Mouse (Mus musculus) CH12.LX (cell line): ENCODE measurements around the gene Fbxl14. TPM values are rescaled to one million over a fixed set of nuclear protein-coding genes. Genes with fewer than 3 reads are reported as not detected.

Experiments
- DNase-seq: peaks from one replicate; pipeline ENCODE4 v3.0.0-alpha.2; 2013; ENCODE audit errors: extremely low read depth
- H3K27ac ChIP-seq: 2 replicates; pipeline ENCODE4 v1.5.1; 2012; ENCODE audit warnings: low read depth, mild to moderate bottlenecking, control low read depth, moderate library complexity; ENCODE audit not compliant: insufficient read depth
- H3K27me3 ChIP-seq: replicated peaks from 2 replicates; pipeline ENCODE3; 2012; ENCODE audit warnings: inconsistent platforms
- H3K36me3 ChIP-seq, 2 experiments: replicated peaks in 1 of 2; 2 replicates each; pipeline versions ENCODE3 to v1.6.1; 2012; ENCODE audit warnings: inconsistent platforms in 1 of 2, low read length in 1 of 2, mild to moderate bottlenecking in 1 of 2, mixed read lengths in 1 of 2, moderate library complexity in 1 of 2; ENCODE audit not compliant: control insufficient read depth in 1 of 2, insufficient read depth in 1 of 2
- H3K4me1 ChIP-seq, 2 experiments: 2 replicates each; pipeline ENCODE4 v1.6.1; 2012; ENCODE audit warnings: inconsistent platforms in 1 of 2, moderate library complexity in 1 of 2; ENCODE audit not compliant: insufficient read depth in 2 of 2, control insufficient read depth in 1 of 2
- H3K4me2 ChIP-seq: 2 replicates; pipeline ENCODE4 v1.6.1; 2012; ENCODE audit warnings: low read depth, mild to moderate bottlenecking, control low read depth; ENCODE audit not compliant: poor library complexity, insufficient read depth, severe bottlenecking
- H3K4me3 ChIP-seq, 3 experiments: fragments of 150-350 bp in 1 of 3; sonication (generic) in 1 of 3; replicated peaks in 1 of 3; 2 replicates each; pipeline versions ENCODE3 to v1.5.1; 2011 to 2012; ENCODE audit warnings: low read depth in 2 of 3, low read length in 2 of 3, mild to moderate bottlenecking in 2 of 3, moderate library complexity in 2 of 3, control low read depth in 1 of 3, improper control_type of control experiment in 1 of 3, inconsistent platforms in 1 of 3, mixed read lengths in 1 of 3; ENCODE audit not compliant: poor library complexity in 1 of 3
- H3K79me2 ChIP-seq: replicated peaks from 2 replicates; pipeline ENCODE4 v1.6.1; 2012; ENCODE audit warnings: mild to moderate bottlenecking, moderate library complexity; ENCODE audit not compliant: control insufficient read depth, poor library complexity, insufficient read depth, severe bottlenecking; ENCODE audit errors: extremely low read depth
- H3K9ac ChIP-seq: 2 replicates; pipeline ENCODE4 v1.6.1; 2012; ENCODE audit warnings: low read depth, mild to moderate bottlenecking, control low read depth, moderate library complexity; ENCODE audit not compliant: insufficient read depth
- H3K9me3 ChIP-seq: replicated peaks from 2 replicates; pipeline ENCODE3; 2012; ENCODE audit warnings: low read length, inconsistent platforms, mixed read lengths
- BHLHE40 ChIP-seq: IDR thresholded peaks from 2 replicates; pipeline ENCODE4 v1.6.1; 2011; ENCODE audit warnings: mild to moderate bottlenecking, low read depth, low read length, improper control_type of control experiment
- E2F4 ChIP-seq: IDR thresholded peaks from 2 replicates; pipeline ENCODE4 v1.6.1; 2011; ENCODE audit warnings: low read depth, low read length, improper control_type of control experiment; ENCODE audit not compliant: insufficient replicate concordance
- ETS1 ChIP-seq: conservative IDR thresholded peaks from 2 replicates; pipeline ENCODE4 v1.6.1; 2012; ENCODE audit warnings: low read depth, mild to moderate bottlenecking, inconsistent platforms, low read length, improper control_type of control experiment, moderate library complexity
- HCFC1 ChIP-seq: IDR thresholded peaks from 2 replicates; pipeline ENCODE4 v1.6.1; 2012; ENCODE audit warnings: low read depth, mild to moderate bottlenecking, inconsistent platforms, low read length, improper control_type of control experiment
- MAFK ChIP-seq: IDR thresholded peaks from 2 replicates; pipeline ENCODE4 v1.6.1; 2011; ENCODE audit warnings: low read length, improper control_type of control experiment; ENCODE audit not compliant: insufficient replicate concordance
- MEF2A ChIP-seq: IDR thresholded peaks from 2 replicates; pipeline ENCODE4 v1.6.1; 2014; ENCODE audit warnings: low read depth, mild to moderate bottlenecking, inconsistent platforms, low read length, improper control_type of control experiment, borderline replicate concordance
- MXI1 ChIP-seq: IDR thresholded peaks from 2 replicates; pipeline ENCODE4 v1.6.1; 2011; ENCODE audit warnings: mild to moderate bottlenecking, low read depth, low read length, improper control_type of control experiment
- MYC ChIP-seq: IDR thresholded peaks from 2 replicates; pipeline ENCODE4 v1.6.1; 2011; ENCODE audit warnings: low read depth, mild to moderate bottlenecking, improper control_type of control experiment, low read length
- NELFE ChIP-seq: IDR thresholded peaks from 2 replicates; pipeline ENCODE4 v1.6.1; 2011; ENCODE audit warnings: low read depth, low read length, improper control_type of control experiment
- POLR2A ChIP-seq: IDR thresholded peaks from 2 replicates; pipeline ENCODE4 v1.6.1; 2011; ENCODE audit warnings: low read depth, mild to moderate bottlenecking, improper control_type of control experiment, low read length
- RAD21 ChIP-seq: IDR thresholded peaks from 2 replicates; pipeline ENCODE4 v1.6.1; 2011; ENCODE audit warnings: low read depth, mild to moderate bottlenecking, low read length, improper control_type of control experiment, moderate library complexity
- SIN3A ChIP-seq: IDR thresholded peaks from 2 replicates; pipeline ENCODE4 v1.6.1; 2012; ENCODE audit warnings: low read length, improper control_type of control experiment, inconsistent platforms
- TBP ChIP-seq: conservative IDR thresholded peaks from 2 replicates; pipeline ENCODE4 v1.6.1; 2011; ENCODE audit warnings: low read depth, low read length, improper control_type of control experiment
- USF1 ChIP-seq: IDR thresholded peaks from 2 replicates; pipeline ENCODE4 v1.6.1; 2014; ENCODE audit warnings: low read depth, mild to moderate bottlenecking, inconsistent platforms, low read length, improper control_type of control experiment
- ZC3H11A ChIP-seq: IDR thresholded peaks from 2 replicates; pipeline ENCODE4 v1.6.1; 2012; ENCODE audit warnings: low read depth, mild to moderate bottlenecking, inconsistent platforms, low read length, improper control_type of control experiment
- ZMIZ1 ChIP-seq: IDR thresholded peaks from 2 replicates; pipeline ENCODE4 v1.6.1; 2012; ENCODE audit warnings: low read depth, mild to moderate bottlenecking, inconsistent platforms, low read length, improper control_type of control experiment
- dilution Hi-C: fragments of 300-500 bp; cut with MboI; formaldehyde crosslinking; loops from 2 replicates; pipeline ENCODE4 v1.14.3; 2020; ENCODE audit warnings: low sequenced_read_pairs; ENCODE audit not compliant: extremely low pct_unique_long_range_greater_than_20kb, extremely low pct_ligation_motif_present
- in situ Hi-C: fragments of 300-500 bp; cut with MboI; formaldehyde crosslinking; loops from 3 replicates; pipeline ENCODE4 v1.14.3; 2019; ENCODE audit warnings: low sequenced_read_pairs, low pct_ligation_motif_present, low pct_unique_long_range_greater_than_20kb, mixed read lengths
- polyA plus RNA-seq: library from polyadenylated mRNA; unstranded; fragments of >175 nt; gene quantifications from 2 replicates; pipeline ENCODE4 v1.2.1, GENCODE M21; 2012; ENCODE audit warnings: low read depth; ENCODE audit not compliant: insufficient read length
- total RNA-seq, 2 experiments: library from RNA; depleted of rRNA; stranded (reverse); fragments of 300-350 nt in 1 of 2; fragments of >200 nt in 1 of 2; gene quantifications; 2 replicates each; pipeline ENCODE4 v1.2.3; 2012 to 2014

The Fbxl14 gene
- total and polyA plus RNA-seq, 3 experiments: 29.9 to 32.0 (median 30.3) TPM

DNA sequence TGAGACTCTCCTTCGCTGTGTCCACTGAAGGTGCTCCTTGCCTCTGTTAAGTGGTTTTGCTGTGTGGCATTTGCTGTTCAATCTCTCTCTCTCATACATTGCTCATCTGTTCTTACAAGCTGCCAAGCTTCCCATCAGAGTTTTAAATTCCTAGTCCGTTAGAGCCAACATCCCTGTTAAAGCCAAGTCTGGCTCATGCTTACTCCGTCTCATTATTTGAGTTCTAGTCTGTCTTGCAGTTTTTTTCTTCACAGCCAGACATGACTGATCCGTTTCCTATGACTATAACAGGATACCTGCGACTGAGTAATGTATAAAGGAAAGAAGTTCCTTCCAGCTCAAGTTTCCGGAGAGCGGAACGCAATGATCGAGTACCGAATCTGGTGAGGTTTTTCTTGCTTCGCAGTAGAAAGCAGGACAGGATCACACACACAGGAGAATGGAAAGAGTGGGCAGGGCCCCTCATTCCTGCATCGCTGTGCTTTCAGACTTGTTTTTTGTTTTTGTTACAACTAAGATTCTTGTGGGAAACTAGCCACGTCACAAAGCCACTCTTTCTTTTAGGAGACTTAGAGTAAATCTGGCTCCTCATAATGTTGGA is 30.1 kb downstream of the Fbxl14 start:
- H3K27ac ChIP-seq: no peak overlapping the region
- H3K4me1 ChIP-seq: peaks cover 0 to 12% of the 10 kb centered on the region in 2 experiments; a peak in 1 of 4 replicates
- DNase-seq: no peak
- in situ Hi-C loops: no loop called here
- H3K79me2 ChIP-seq: no peaks in the 10 kb centered on the region
- no peaks in the 10 kb centered on the region for H3K36me3 ChIP-seq
- TF ChIP-seq MXI1 (no peak), MAFK (no peak), TBP (no peak), MYC (no peak), POLR2A (no peak), MEF2A (no peak)
- TF ChIP-seq, all 38 proteins: peak for 0
- Histone ChIP-seq H3K27me3 (no peaks in the 10 kb centered on the region), H3K4me3 (no peak overlapping the region), H3K4me2 (no peak overlapping the region), H3K9ac (no peak overlapping the region), H3K9me3 (no peaks in the 10 kb centered on the region)
- dilution Hi-C loops: no loop called here

DNA sequence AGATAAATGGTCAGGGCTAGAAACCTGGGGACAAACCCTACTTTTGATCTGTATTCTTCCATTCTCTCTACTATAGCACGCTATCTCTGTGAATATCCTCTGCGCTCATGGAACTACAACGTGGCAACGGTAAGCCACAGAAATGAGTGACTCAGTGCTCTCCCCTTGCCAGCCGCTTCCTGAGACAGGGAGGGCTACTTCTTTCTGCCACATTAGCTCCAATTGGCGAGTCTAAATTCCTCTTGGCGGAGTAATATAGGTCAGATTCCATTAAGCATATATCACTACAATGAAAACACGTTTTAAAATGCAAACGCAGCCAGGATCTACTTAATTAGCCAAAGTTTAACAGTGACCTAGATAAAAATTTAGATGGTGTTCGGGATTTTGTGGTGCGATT is 33.2 kb downstream of the Fbxl14 start:
- in situ Hi-C loops: no loop called here
- no peak overlapping the region for H3K9ac ChIP-seq
- H3K4me1 ChIP-seq: peaks cover 0 to 12% of the 10 kb centered on the region in 2 experiments; a peak in 1 of 4 replicates
- H3K79me2 ChIP-seq: no peaks in the 10 kb centered on the region
- DNase-seq: no peak
- TF ChIP-seq ETS1: no peak
- no peak for TF ChIP-seq MEF2A
- TF ChIP-seq BHLHE40: no peak
- TF ChIP-seq E2F4: no peak
- TF ChIP-seq ZC3H11A: no peak
- no peak for TF ChIP-seq RAD21
- no peak for TF ChIP-seq HCFC1
- TF ChIP-seq NELFE: no peak
- TF ChIP-seq SIN3A: no peak
- no peak for TF ChIP-seq ZMIZ1
- TF ChIP-seq USF1: no peak
- no peaks in the 10 kb centered on the region for H3K9me3 ChIP-seq
- H3K27ac ChIP-seq: no peak overlapping the region
- no peaks in the 10 kb centered on the region for H3K36me3 ChIP-seq
- H3K27me3 ChIP-seq: no peaks in the 10 kb centered on the region
- no peak overlapping the region for H3K4me3 ChIP-seq
- H3K4me2 ChIP-seq: no peak overlapping the region
- dilution Hi-C loops: no loop called here
